Mouse (Mus musculus) mouse embryonic stem cell (cell line): ENCODE data around the gene Rgr.

ENCODE experiments used
- in situ Hi-C, 2 experiments: fragments of 300-500 bp; cut with MboI; formaldehyde crosslinking; loops; 1 replicate in 1 of 2; 3 replicates in 1 of 2; pipeline ENCODE4 v1.14.3; 2019 to 2020; ENCODE audit warnings: low sequenced_read_pairs in 2 of 2, low pct_unique_long_range_greater_than_20kb in 1 of 2, mixed read lengths in 1 of 2; ENCODE audit not compliant: unreplicated experiment in 1 of 2

The Rgr gene

DNA sequence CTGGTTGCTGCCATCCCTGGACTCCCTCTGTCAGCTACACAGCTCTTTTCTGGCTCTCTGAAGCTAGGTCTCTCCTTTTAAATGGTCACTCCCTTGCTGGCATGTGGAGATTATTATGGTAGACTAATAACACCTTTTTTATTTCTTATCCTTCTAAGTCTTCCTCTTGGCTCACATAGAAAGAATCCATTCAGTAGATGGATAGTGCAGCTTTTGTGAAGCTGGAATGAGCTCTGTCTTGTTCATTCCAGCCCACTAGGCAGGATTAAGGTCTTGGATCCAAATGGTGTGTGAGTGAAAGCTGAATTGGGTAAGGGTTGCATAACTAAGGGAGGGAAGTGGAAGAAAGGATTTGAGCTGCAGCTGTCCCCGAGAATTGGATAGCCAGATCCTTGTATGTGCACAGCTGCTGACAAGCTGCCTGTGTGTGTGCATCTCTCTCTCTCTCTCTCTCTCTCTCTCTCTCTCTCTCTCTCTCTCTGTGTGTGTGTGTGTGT lies at the start of gene Rgr:
Gene Rgr, minus strand, starts transcription at position 51 of the 497 bp plus-strand sequence.
- in situ Hi-C loops = loop anchor here in 1 of 2 experiments (25.0 kb wide), 1 partner anchor 187 kb away; no protein-coding TSS in a partner anchor

DNA sequence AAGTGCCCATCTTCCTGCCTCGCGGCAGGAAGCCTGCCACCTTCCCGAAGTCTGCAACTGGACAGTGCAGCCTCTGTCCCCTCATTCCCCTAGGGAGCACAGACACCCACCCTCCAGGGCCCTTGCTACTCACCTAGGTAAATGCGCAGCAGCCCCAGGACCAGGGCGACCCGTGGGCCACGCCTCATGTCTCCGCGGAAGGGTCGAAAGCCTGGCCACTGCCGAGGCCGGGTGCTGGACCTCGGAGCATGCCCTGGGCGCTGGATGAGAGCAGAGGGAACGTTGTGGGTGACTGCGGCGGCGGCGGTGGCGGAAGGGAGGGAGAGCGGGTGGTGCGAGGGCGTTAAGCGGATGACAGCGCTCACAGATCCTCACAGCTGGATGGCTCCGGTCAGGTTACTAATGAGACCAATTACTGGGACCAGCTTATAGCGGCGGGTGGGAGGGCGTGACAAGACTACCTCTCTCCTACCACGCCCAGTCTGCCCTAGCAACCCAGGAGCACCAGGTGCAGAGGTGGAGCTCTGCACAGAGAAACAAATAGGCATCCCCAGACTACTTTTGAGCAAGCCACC lies 49.3 kb upstream of the Rgr start, which contains the start of gene Cdhr1:
Gene Cdhr1, minus strand, starts transcription at position 392 of the 575 bp plus-strand sequence.
- in situ Hi-C loops = no loop called here

DNA sequence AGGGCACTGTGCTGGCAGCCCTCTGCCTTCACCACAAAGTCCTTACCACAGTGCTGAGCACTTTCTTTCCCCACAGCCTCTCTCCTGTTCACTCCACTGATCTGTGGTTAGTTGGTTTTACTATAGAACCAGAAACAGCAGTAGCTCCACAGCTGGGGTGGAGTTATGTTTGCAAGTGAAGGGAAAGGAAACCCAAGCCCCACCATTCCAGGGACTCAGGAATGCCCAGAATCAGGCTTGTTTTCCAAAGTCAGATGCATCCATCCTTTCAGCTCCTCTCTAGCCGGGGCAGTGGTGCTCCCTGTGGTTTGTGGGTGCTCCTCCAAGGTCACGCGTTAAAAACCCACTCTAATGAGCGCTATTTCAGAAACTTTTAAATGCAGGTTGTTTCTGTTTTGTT lies 46.8 kb upstream of the Rgr start:
- in situ Hi-C loops = no loop called here

DNA sequence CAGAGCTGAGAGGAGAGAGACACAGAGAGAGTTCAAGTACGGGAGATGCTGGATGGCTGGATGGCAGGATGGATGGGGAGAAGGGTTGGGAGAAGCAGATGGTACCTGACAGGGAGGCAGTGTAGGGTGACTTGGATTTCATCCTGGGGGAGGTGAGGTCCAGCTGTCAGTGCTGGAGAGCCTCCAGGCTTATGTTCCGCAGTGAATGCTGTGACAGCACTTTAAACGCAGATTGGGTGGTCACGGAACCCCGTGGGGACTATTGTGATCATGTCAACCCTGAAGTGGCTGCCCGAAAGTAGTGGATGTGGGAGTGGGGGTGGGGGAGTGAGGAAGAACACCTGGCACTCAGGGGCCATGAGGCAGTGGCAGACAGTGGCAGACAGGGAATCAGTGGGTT lies 45.7 kb upstream of the Rgr start:
- in situ Hi-C loops = no loop called here

DNA sequence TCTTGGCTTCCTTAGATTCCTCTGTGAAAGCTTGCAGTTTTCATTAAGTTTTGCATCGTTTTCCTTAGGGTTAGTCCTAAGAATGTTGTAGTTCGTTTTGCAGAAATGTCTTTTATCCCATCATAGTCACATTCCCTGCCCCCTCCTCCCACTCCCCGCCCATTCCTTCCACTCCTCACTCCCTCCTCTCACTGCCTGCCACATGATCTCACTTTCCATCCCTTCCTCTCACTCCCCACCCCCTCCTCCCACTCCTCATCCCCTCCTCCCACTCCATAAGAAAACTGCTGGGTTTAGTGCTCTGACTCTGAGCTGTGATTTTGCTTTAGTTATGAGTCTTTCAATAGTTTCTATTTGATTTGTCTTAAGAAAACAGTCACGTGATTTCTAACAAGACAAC lies 35.0 kb upstream of the Rgr start:
- in situ Hi-C loops = no loop called here

DNA sequence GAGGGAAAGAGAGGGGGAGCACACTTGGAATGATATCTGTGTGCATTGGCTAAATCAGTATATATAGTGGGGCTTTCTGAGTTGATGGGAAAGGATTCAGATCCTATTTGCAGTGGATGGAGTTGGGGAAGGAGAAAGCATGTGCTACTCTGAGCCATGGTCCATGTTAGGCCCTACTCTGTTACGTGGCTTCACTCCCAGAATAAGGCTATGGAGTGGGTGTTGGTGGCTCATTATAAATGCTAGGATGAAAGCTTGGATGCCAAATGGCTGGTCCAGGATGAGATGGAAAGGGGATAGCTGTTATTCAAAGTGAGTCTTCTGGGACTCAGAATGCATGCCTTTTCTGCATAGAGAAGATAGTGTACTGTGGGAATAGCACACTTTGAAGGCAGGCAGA lies 32.0 kb upstream of the Rgr start:
- in situ Hi-C loops = no loop called here

DNA sequence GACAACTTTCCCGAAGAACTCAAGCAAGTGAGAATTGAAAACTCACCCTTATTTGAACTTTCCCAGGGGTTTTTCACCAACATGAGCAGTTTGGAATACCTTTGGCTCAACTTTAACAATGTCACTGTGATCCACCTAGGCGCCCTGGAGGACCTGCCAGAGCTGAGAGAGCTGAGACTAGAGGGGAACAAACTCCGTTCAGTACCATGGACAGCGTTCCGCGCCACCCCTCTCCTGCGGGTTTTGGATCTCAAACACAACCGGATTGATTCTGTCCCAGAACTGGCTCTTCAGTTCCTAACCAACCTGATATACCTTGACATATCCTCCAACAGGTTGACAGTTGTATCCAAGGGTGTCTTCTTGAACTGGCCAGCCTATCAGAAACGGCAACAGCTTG lies 19.8 kb upstream of the Rgr start:
- in situ Hi-C loops = no loop called here

DNA sequence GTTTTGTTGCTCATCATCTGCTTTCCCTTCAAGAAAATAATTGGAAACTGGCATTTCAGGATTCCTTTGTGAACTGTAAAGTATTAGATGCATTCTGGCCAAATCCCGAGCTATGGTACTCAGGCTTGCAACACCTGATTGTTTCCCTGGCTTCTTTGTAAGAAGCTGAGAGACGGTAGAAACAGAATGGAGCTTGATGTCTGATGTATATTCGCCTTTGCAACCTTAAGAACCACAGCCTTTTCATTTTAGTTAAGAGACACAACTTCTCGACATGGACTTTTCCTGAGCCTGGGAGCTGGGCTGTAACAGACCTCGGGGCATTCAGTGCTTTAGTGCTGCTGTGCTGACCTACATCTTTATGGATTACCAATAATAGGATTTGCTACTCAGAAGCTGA lies 18.9 kb upstream of the Rgr start, which contains the start of gene Lrit2:
Gene Lrit2, plus strand, starts transcription at position 301 of the 400 bp plus-strand sequence.
- in situ Hi-C loops = no loop called here

DNA sequence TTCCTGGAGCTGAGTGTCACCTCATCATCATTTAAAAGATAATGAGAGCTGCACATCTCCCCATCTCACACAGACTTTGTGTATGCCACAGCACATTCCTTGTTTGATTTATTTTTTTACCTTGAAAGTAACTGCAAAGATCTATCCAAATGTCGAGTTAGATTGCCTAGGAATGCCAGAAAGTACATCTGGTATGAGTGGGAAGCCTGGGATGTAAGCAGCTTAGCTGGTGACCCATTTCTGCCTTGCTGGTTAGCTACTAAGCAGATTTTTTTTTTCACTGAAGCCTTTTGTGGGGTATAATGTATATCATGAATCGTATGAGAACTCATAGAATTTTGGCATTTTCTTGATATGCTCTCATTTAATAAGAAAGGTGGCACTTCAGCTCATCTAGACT lies 17.9 kb upstream of the Rgr start:
- in situ Hi-C loops = no loop called here

DNA sequence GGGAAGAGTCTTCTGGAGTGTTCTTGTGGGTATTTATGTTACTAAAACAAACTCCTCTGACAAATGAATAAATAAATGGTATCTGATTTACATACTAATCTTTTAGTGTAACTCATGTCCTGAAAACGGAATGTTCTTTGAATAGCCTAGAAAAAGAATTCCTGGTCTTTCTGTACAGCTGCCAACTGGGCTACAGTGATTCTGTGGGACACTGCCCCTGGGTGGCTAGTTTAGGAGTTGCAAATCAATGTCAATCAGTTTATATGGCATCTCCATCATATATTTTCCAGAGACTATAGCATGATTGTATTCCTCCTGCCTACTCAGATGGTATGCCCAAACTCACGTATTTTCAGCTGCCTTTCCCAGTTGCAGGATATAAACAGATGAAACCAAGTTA lies 16.1 kb upstream of the Rgr start:
- in situ Hi-C loops = no loop called here

DNA sequence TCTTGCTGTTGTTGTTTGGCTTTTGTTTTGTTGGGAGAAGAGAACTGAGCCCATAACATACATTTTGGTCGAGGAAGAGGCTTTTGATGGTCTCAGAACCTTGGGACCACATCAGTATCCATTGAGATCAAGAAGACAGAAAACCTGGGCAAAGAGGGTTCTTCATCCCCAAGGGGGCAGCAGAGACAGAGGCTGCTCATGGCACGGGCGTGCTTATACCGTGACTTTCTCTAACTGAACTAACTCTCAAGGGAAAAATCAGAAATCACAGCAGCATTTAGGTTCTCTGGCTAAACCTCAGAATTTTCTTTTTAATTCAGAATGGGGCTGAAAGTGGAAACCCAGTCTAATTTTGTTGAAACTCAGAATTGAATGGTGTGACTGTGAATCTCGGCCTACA lies 14.3 kb downstream of the Rgr start:
- in situ Hi-C loops = loop anchor here (10.0 to 25.0 kb wide), 2 partner anchors 170 to 172 kb away; no protein-coding TSS in a partner anchor

DNA sequence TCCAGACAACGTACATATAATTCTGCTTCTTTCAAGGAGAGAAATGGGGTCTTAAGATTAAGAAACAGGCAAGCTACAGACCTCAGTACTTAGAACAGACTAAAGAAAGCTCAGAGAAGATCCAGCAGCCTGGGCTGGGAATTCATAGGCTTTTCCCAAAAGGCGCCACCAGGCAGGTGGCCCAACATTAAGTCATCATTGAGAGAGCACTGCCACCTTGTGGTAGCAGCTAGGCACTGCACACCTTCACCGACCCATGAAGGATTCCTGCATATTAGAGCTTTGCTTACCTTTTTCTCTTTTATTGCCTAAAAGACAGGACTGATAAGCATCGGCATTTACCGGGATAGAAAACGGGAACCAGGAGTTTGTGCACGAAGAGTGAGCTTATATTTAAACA lies 15.5 kb downstream of the Rgr start:
- in situ Hi-C loops = loop anchor here (10.0 to 25.0 kb wide), 2 partner anchors 168 to 171 kb away; no protein-coding TSS in a partner anchor

DNA sequence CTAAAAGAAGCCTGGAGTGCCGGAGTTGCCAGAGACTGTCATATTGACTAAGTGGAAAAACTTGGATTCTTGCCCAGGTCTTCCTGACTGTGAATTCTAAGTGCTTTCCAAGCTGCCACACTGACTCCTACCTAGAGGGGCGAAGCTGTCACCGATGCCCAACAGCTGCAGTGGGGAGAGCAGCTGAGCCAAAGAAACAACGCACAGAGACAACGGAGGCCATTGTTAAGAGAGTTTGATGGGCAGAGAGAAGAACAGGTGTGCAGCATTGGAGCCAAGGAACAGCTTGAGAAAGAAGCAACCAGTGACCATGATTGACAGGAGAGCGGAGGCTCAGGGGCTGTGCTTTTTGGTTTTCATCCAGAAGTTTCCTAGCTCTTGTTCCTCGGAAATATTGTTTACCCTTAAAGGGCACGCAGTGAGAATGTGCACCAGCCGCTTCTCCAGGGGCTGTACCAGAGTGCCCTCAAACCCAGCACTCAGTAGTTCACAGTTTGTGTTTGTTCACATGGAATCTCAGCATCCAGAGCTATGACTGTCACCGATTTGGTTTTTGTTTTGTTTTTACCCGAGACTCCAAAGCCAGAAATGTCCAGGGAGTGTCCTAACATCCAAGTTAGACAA lies 16.2 kb downstream of the Rgr start:
- in situ Hi-C loops = loop anchor here (10.0 to 25.0 kb wide), 2 partner anchors 168 to 170 kb away; no protein-coding TSS in a partner anchor

DNA sequence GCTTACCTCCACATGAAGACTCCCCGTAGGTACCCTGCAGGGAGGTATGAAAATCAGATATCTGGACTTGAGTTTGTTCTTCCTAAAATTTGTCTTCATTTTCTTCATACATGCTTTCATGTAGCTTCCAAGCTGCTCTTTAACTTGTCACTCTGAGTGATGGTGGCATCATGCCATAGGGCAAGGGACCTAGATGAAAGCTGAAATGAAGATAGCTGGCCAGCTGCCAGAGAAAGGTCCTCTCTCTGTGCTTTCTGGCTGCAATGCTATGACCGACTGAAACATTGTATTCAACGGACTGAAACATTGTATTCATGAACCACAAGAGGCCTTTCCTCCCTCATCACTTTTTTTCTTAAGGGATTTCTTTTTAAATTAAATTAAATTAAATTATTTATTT lies 20.2 kb downstream of the Rgr start:
- in situ Hi-C loops = loop anchor here in 1 of 2 experiments (25.0 kb wide), 1 partner anchor 166 kb away; no protein-coding TSS in a partner anchor

DNA sequence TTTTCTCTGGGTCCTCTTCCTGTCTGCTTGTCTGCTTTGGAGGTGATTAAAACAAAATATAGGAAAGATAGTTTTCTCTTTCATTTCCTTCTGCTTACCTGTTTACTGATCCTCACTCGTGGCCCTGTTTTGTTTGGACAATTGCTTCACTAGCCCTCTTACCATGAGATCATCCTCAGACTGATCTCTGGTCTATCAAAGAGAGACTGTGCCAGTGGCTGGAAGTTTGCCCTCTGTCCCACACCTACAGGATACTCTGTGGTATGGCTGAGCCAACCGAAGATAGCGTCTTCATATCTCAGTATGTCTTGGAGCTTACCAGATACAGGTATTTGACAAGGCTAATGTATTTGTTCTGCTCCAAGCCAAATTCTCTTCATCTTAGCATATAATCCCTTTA lies 20.8 kb downstream of the Rgr start:
- in situ Hi-C loops = loop anchor here in 1 of 2 experiments (25.0 kb wide), 1 partner anchor 166 kb away; no protein-coding TSS in a partner anchor

DNA sequence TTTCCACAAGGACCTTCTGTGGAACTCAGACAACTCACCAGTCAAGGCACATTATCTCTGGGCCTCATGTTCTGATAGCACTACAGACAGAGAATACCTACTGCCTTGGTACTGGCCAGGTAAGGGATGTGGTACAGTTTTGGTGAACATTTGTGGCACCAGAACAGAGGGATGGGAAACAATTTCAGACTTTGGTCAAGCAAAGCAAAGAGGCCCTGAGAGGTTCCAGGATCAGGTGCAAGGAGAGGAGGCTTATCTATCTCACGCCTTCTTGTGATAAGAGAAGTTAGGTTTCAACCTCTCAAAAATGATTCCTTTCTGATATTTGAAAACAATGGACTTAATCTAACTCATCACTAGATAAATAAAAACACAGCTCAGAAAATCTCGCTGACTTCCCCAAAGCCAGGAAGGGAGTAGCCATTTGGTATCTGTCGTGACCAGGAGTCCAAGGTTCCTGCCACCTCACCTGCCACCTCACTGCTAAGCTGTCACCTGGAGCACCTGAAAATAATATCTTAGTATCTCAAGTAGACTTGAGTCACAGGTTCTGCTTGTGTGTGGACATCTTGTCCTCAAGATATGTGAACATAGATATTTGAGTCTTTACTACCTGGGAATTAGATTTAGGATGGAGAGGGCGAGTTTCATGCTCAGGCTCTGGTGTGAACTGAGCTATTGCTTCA lies 21.4 kb downstream of the Rgr start:
- in situ Hi-C loops = loop anchor here in 1 of 2 experiments (25.0 kb wide), 1 partner anchor 165 kb away; no protein-coding TSS in a partner anchor

DNA sequence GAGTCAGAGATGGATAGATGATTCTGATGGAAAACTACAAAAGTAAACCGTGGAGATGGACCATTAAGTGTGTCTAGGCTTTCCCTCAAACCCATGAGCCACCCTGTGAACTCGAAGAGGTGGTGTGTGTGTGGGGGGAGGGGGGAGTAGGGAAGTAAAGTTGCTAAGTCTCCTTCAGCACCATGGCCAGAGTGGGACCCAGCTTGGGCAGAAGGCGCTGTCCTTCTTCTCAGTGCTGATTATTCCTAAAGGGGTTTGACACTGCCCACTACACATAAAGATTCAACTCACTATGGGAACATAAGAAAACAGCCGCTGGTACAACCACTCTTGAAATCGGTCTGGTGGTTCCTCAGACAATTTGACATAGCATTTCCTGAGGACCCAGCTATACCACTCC lies 32.9 kb downstream of the Rgr start:
- in situ Hi-C loops = no loop called here

DNA sequence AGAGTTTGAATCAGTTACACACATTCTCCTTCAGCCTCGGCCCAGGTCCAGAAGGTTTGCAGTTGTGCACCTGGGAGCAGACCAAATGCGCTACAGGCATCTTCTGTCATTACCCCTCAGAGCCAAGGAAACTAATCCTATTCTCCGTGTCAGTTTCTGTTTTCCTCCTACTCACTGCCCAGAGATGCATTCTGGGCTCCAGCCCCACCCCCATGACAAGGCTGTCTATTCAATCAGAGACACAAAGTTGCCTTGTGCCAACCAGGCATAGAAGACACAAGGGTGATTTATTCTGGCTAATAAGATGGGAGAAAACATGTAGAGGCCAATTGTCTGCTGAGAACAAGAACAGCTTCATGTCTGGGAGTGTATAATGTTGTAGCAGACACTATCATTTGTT lies 35.1 kb downstream of the Rgr start:
- in situ Hi-C loops = no loop called here

DNA sequence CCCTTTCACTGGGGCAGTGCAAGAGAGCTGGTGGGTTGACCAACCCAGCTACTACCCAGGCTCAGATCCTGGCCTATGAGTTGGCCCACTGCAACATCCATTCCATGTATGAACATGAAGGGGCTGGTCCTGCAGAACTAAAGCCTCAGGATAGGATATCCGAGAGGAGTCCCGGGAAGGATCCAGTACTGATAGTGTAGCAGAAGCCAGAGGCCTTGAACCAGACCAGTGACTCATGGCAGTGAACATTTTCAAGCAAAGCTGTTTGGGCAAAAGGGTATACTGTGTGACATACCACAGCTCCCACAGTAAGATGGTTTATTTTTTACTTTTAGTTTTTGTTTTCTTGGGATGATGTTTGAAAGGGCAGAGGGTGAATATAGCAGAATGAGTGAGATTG lies 39.1 kb downstream of the Rgr start:
- in situ Hi-C loops = no loop called here
